Mouse (Mus musculus) midbrain, postnatal 0 days (tissue): ENCODE measurements around the gene Tgtp1. TPM values are rescaled to one million over a fixed set of nuclear protein-coding genes. Genes with fewer than 3 reads are reported as not detected.
"Not testable (repeated sequence)": the region's sequence is repeated elsewhere in the genome, so short reads cannot be mapped to it uniquely, and the experiment has no call there.

Source experiments
- ATAC-seq: fragments of 200-750 bp; cut with Nextera tagmentation; 2 replicates; pipeline ENCODE4 v1.8.0; 2017; ENCODE audit warnings: moderate number of reproducible peaks, mild to moderate bottlenecking, moderate TSS enrichment, moderate library complexity; ENCODE audit not compliant: low FRiP score
- DNase-seq: peaks from one replicate; pipeline ENCODE4 v3.0.0-alpha.2; 2015; ENCODE audit warnings: low spot score
- H3K27ac ChIP-seq: fragments of 300-500 bp; sonication (generic); 2 replicates; pipeline ENCODE4 v1.5.1; 2014; ENCODE audit warnings: low read depth, mild to moderate bottlenecking, low read length, mixed read lengths
- H3K27me3 ChIP-seq: fragments of 300-500 bp; sonication (generic); 2 replicates; pipeline ENCODE4 v1.6.1; 2014; ENCODE audit warnings: low read length, control low read depth, mixed read lengths; ENCODE audit not compliant: insufficient read depth
- H3K36me3 ChIP-seq: fragments of 300-500 bp; sonication (generic); 2 replicates; pipeline ENCODE4 v1.6.1; 2014; ENCODE audit warnings: low read length, control low read depth, mixed read lengths; ENCODE audit not compliant: insufficient read depth
- H3K4me1 ChIP-seq: fragments of 300-500 bp; sonication (generic); 2 replicates; pipeline ENCODE4 v1.6.1; 2014; ENCODE audit warnings: mild to moderate bottlenecking, control low read depth, antibody characterized with exemption, low read length, mixed read lengths; ENCODE audit not compliant: insufficient read depth
- H3K4me2 ChIP-seq: fragments of 300-500 bp; sonication (generic); 2 replicates; pipeline ENCODE4 v1.6.1; 2014; ENCODE audit warnings: low read depth, mild to moderate bottlenecking, low read length, mixed read lengths; ENCODE audit not compliant: poor library complexity, severe bottlenecking
- H3K4me3 ChIP-seq: fragments of 300-500 bp; sonication (generic); 2 replicates; pipeline ENCODE4 v1.5.1; 2014; ENCODE audit warnings: low read depth, mild to moderate bottlenecking, low read length, moderate library complexity
- H3K9ac ChIP-seq: fragments of 300-500 bp; sonication (generic); replicated peaks from 2 replicates; pipeline ENCODE4 v1.6.1; 2014; ENCODE audit warnings: mild to moderate bottlenecking, low read length, moderate library complexity, mixed read lengths; ENCODE audit not compliant: poor library complexity, severe bottlenecking
- H3K9me3 ChIP-seq: fragments of 300-500 bp; sonication (generic); 2 replicates; pipeline ENCODE4 v1.6.1; 2016; ENCODE audit warnings: low read length, control low read depth
- WGBS: fragments of 180-500 bp; shearing (Covaris S2); extraction: QIAGEN DNeasy Blood & Tissue Kit; methylation state at CpG from one replicate; pipeline ENCODE4 v1.1.7; 2014; 5-methylcytosine and 5-hydroxymethylcytosine counted together
- polyA plus RNA-seq: library from polyadenylated mRNA; unstranded; fragments of >200 nt; fragmentation: Nextera tagmentation; extraction: Ambion mirVana; gene quantifications from 2 replicates; pipeline ENCODE4 v1.2.1, GENCODE M21; 2015
- total RNA-seq: library from RNA; depleted of rRNA; stranded (reverse); fragments of >200 nt; gene quantifications from 2 replicates; pipeline ENCODE4 v1.2.3, GENCODE M21; 2014

Gene Tgtp1
- total and polyA plus RNA-seq, 2 experiments from 2014 or later = 0.15 TPM; not detected in 1

DNA sequence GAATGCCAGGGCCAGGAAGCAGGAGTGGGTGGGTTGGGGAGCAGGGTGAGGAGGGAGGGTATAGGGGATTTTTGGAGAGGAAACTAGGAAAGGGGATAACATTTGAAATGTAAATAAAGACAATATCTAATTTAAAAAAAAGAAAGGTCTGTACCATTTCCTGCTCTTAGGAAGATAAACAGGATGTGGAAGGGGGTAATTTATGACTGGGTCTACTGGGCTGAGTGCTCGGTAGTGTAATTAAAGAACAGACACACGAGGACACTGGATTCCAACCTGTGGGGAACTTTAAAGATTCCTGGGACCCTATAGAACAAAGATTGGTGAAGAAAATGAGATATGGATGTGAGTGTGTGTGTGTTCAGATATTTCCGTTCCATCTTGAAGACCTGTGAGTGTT lies 11.1 kb downstream of the Tgtp1 start:
- H3K4me1 ChIP-seq, H3K4me3 ChIP-seq, H3K27me3 ChIP-seq, ATAC-seq, DNase-seq, H3K27ac ChIP-seq, H3K4me2 ChIP-seq, H3K9ac ChIP-seq, H3K9me3 ChIP-seq, H3K36me3 ChIP-seq: not testable (repeated sequence)
- no CpG with 5 or more reads among the region's 3 CpGs for WGBS

DNA sequence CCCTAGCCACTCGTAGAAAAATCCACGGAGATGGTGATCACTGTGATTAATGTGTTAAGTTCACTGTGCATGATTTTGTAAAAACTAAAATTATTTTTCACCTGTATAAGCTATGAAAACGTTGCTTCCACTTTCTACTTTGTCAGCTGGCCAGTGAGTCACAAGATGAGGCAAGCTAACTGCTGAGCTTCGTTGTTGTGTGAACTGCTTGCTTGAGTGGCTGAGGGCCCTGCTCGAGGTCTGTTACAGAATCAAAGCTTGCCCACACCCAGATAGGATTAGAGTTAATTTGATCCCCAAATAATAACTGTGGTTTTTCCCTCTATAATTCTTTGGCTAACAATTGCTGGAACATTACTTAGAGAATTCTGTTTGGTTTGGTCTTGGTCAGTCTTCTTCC lies 13.9 kb downstream of the Tgtp1 start:
- H3K9ac ChIP-seq, H3K4me1 ChIP-seq, H3K4me3 ChIP-seq, H3K27ac ChIP-seq, H3K27me3 ChIP-seq, ATAC-seq, DNase-seq, H3K9me3 ChIP-seq, H3K4me2 ChIP-seq, H3K36me3 ChIP-seq: not testable (repeated sequence)
- WGBS = no CpG with 5 or more reads among the region's 5 CpGs

DNA sequence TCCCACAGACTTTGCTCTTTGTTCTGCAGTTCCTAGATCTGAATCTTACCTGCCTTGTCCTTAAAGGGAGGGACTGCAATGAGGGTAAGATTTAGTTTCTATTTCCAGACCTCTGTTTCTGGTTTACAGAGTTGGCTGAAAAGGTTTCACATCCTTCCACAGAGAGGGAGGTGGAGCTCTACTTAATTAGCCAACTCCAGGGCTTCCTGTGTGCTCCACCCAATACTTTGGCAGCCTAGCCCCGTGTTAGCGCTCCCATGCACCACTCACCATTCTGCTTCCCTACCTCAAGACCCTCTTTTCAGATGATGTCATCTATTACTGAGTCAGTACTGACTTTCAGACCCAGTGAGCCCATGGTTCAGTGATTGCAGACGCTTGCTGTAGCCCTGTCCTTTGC lies 14.7 kb downstream of the Tgtp1 start, which contains the start of gene 9930111J21Rik1:
Gene 9930111J21Rik1, minus strand, starts transcription at position 148 of the 400 bp plus-strand sequence.
- not testable (repeated sequence) for H3K4me2 ChIP-seq, ATAC-seq, H3K9ac ChIP-seq, H3K9me3 ChIP-seq, H3K36me3 ChIP-seq, H3K27ac ChIP-seq, H3K4me1 ChIP-seq, H3K27me3 ChIP-seq, DNase-seq, H3K4me3 ChIP-seq
- no CpG with 5 or more reads among the region's 3 CpGs for WGBS

DNA sequence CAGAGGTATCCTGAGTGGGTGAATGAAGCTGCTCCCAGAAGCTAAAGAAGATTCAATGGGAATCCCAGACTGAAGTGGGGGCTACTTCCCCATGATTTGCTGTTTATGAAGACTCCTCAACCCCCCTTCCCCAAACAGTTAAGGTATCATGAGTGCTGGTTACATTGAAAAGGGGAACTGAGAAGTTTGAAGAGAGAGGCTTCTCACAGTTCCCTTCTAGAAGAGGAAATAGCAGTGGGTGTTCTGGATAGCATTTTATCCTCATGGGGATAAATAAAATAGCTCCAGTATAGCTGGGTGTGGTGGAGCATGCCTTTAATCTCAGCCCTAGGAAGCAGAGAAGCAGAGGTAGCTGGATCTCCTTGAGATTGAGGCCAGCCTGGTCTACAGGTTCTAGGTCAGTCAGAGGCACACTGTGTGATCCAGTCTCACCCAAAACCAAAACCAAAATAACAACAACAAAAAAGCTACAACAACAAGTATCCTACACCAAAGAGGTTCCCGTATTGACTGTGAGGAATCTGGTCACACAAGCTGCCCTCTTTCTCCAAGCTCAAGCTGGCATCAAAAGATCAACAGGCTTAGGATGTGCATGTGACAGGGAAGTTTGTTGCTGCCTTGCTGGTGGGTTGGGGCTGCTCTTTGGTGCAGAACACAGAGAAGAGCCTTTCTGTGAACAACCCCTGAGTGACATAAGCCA lies 15.6 kb downstream of the Tgtp1 start, which contains the start of gene Olfr56:
Gene Olfr56, plus strand, starts transcription at position 650 of the 700 bp plus-strand sequence.
- not testable (repeated sequence) for ATAC-seq, H3K27ac ChIP-seq, H3K27me3 ChIP-seq, H3K4me1 ChIP-seq, H3K36me3 ChIP-seq, H3K9me3 ChIP-seq, DNase-seq, H3K4me3 ChIP-seq, H3K9ac ChIP-seq, H3K4me2 ChIP-seq
- no CpG with 5 or more reads among the region's 1 CpGs for WGBS

DNA sequence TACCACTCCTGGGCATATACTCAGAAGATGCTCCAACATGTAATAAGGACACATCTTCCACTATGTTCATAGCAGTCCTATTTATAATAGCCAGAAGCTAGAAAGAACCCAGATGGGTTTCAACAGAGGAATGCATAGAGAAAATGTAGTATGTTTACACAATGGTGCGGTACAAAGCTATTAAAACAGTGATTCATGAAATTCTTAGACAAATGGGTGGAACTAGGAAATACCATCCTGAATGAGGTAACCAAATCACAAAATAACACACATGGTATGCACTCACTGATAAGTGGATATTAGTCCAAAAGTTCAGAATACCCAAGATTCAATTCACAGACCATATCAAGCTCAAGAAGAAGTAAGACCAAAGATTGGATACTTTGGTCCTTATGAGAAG lies 19.3 kb downstream of the Tgtp1 start:
- H3K4me2 ChIP-seq, H3K36me3 ChIP-seq, ATAC-seq, H3K27ac ChIP-seq, H3K9ac ChIP-seq, DNase-seq, H3K27me3 ChIP-seq, H3K4me3 ChIP-seq, H3K9me3 ChIP-seq, H3K4me1 ChIP-seq: not testable (repeated sequence)
- WGBS = no CpG with 5 or more reads among the region's 1 CpGs

DNA sequence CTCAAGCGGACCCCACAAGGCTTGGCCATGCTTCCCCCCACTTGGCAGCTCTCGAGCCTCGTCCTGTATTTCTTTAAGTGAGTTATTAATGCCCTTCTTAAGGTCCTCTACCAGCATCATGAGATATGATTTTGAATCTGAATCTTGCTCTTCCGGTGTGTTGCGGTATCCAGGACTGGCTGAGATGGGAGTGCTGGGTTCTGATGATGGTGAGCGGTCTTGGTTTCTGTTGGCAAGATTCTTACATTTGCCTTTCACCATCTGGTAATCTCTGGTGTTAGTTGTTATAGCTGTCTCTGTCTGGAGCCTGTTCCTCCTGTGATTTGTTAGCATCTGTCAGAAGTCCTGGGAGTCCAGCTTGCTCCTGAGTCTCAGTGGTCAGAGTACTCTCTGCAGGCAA lies 47.9 kb downstream of the Tgtp1 start, which contains the start of gene Psme2b:
Gene Psme2b, minus strand, starts transcription at position 101 of the 400 bp plus-strand sequence.
- H3K4me1 ChIP-seq, H3K9me3 ChIP-seq, H3K27me3 ChIP-seq, H3K27ac ChIP-seq, ATAC-seq, H3K4me2 ChIP-seq, H3K9ac ChIP-seq, H3K36me3 ChIP-seq, DNase-seq, H3K4me3 ChIP-seq: not testable (repeated sequence)
- 95% methylated on average over 6 of the region's 6 CpGs for WGBS

DNA sequence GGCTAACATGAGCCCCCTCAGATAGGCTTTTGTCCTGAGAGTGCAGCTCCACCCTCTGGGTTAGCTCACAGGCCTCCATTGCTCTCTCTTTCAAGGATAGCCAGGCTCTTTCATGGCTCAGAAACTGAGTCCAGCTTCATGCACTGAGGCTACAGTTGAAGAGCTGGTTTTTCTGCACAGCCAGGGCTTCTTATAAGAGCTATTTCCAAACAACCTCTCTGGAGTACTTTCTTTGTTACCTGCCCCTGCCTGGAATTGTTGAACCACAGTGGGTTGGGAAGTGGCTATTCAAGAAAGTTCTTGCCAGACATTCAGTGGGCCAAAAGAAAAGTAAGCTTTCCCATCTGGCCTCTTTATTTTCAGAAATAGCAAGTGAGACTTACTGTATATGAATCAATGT lies 54.7 kb downstream of the Tgtp1 start:
- not testable (repeated sequence) for H3K9me3 ChIP-seq, ATAC-seq, H3K27ac ChIP-seq, H3K36me3 ChIP-seq, H3K4me3 ChIP-seq, H3K27me3 ChIP-seq, DNase-seq, H3K4me1 ChIP-seq, H3K9ac ChIP-seq, H3K4me2 ChIP-seq
